Mouse (Mus musculus): Measurements from ENCODE around the gene Gm7929. TPM values are rescaled to one million over a fixed set of nuclear protein-coding genes. Genes with fewer than 3 reads are reported as not detected.

Gene Gm7929
- not detected for total RNA-seq (2023)

DNA sequence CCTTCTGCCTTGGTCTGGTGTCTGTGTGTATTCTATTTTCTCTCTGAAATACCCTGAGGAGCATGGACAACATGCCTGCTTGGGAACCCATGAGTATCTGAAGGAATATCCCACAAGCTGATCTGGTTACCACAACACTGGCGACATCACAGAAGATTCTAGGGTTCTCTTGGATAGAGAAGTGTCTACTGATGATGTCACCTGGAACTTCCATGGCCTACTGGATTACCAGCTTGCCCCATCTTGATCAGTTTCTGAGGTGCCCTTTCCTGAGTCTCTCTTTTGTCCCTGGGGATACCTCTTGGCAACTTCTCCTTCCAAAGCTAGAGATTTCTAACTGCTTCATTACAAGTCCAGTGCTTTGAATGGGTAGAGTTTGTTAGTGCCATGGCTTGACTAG, at the start of gene Gm7929:
Gene Gm7929 (minus strand): TSS at position 101 of the 400 bp plus-strand sequence.

DNA sequence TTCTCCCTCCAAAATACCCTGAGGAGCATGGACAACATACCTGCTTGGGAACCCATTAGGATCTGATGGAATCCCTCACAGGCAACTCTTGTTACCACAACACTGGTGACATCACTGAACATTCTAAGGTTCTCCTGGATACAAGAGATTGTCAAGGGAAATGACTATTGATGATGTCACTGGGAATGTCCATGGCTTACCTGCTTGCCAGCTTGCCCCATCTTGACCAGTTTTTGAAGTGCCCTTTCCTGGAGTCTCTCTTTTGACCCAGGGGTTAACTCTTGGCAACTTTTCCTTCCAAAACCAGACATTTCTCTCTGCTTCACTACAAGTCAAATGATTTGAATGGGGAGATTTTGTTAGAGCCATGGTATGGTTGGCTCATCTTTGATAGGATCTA, 21.9 kb upstream of the Gm7929 start, which contains the start of gene Gm47189:
Gene Gm47189 (minus strand): TSS at position 101 of the 400 bp plus-strand sequence.

DNA sequence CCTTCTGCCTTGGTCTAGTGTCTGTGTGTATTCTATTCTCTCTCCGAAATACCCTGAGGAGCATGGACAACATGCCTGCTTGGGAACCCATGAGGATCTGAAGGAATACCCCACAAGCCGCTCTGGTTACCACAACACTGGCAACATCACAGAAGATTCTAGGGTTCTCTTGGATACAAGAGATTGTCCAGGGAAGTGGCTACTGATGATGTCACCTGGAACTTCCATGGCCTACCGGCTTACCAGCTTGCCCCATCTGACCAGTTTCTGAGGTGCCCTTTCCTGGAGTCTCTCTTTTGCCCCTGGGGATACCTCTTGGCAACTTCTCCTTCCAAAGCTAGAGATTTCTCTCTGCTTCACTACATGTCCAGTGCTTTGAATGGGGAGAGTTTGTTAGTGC, 48.6 kb downstream of the Gm7929 start, which contains the start of gene Gm8068:
Gene Gm8068 (minus strand): TSS at position 101 of the 400 bp plus-strand sequence.

Other genes with a start within 250 kb of the Gm7929 start
- not detected for gene Gm7970, start 195.0 kb downstream of the Gm7929 start, total RNA-seq (2023)
- not detected for gene 1700049E17Rik2, start 177.4 kb downstream of the Gm7929 start, total RNA-seq (2023)
- not detected for gene Gm3072, start 126.0 kb downstream of the Gm7929 start, total RNA-seq (2023)
- not detected for gene Gm3676, start 104.1 kb downstream of the Gm7929 start, total RNA-seq (2023)
- gene Gm8068, start 48.7 kb downstream of the Gm7929 start, total RNA-seq (2023), result not detected
- gene Gm47189, start 21.8 kb upstream of the Gm7929 start, total RNA-seq (2023), result not detected
- gene Gm7980, start 156.7 kb upstream of the Gm7929 start, total RNA-seq (2023), result not detected
- not detected for gene 1700049E17Rik1, start 174.3 kb upstream of the Gm7929 start, total RNA-seq (2023)
- not detected for gene 1700024B05Rik, start 193.4 kb upstream of the Gm7929 start, total RNA-seq (2023)
- not detected for gene Gm6401, start 217.3 kb upstream of the Gm7929 start, total RNA-seq (2023)
- not detected for gene Gm3543, start 232.7 kb upstream of the Gm7929 start, total RNA-seq (2023)

Data from neutrophil, adult 83 days (primary cell).